Mouse (Mus musculus) C2C12 (cell line): ENCODE data around the gene Myf6. TPM values are rescaled to one million over a fixed set of nuclear protein-coding genes. Genes with fewer than 3 reads are reported as not detected.

ENCODE experiments used
- H3K27me3 ChIP-seq: one replicate; pipeline ENCODE4 v1.6.1; 2011; ENCODE audit not compliant: control insufficient read depth, insufficient read depth, insufficient read length
- H3K36me3 ChIP-seq: one replicate; pipeline ENCODE4 v1.6.1; 2011; ENCODE audit not compliant: control insufficient read depth, insufficient read depth
- H3K4me3 ChIP-seq: one replicate; pipeline ENCODE4 v1.5.1; 2011; ENCODE audit warnings: mild to moderate bottlenecking, control low read depth; ENCODE audit not compliant: poor library complexity, insufficient read depth, severe bottlenecking
- H3K79me2 ChIP-seq: one replicate; pipeline ENCODE4 v1.6.1; 2011; ENCODE audit not compliant: control insufficient read depth, insufficient read depth
- H3K79me3 ChIP-seq: one replicate; pipeline ENCODE4 v1.6.1; 2011; ENCODE audit warnings: low read depth, control low read depth
- H3ac ChIP-seq: one replicate; pipeline ENCODE3; 2011; ENCODE audit warnings: low read depth; ENCODE audit not compliant: control insufficient read depth, insufficient read length
- CEBPB ChIP-seq: IDR thresholded peaks from one replicate; pipeline ENCODE4 v1.6.1; 2011; ENCODE audit warnings: low read depth, mild to moderate bottlenecking, control low read depth, moderate library complexity
- CTCF ChIP-seq: IDR thresholded peaks from one replicate; pipeline ENCODE4 v1.5.1; 2011; ENCODE audit not compliant: control insufficient read depth, insufficient read depth, insufficient read length
- FOSL1 ChIP-seq: IDR thresholded peaks from one replicate; pipeline ENCODE4 v1.8.0; 2011; ENCODE audit warnings: mild to moderate bottlenecking, low read length; ENCODE audit not compliant: poor library complexity, insufficient read depth, severe bottlenecking
- MAX ChIP-seq: IDR thresholded peaks from one replicate; pipeline ENCODE4 v1.6.1; 2011; ENCODE audit warnings: mild to moderate bottlenecking, control low read depth
- MYOD1 ChIP-seq: IDR thresholded peaks from one replicate; pipeline ENCODE4 v1.6.1; 2011; ENCODE audit warnings: low read depth; ENCODE audit not compliant: control insufficient read depth, insufficient read length
- MYOG ChIP-seq: IDR thresholded peaks from one replicate; pipeline ENCODE4 v1.6.1; 2011; ENCODE audit not compliant: control insufficient read depth, insufficient read length; ENCODE audit errors: extremely low read depth
- USF1 ChIP-seq: IDR thresholded peaks from one replicate; pipeline ENCODE4 v1.6.1; 2011; ENCODE audit warnings: low read depth, mild to moderate bottlenecking, control low read depth, moderate library complexity
- long read RNA-seq, 2 experiments: library from polyadenylated mRNA; unstranded; transcript quantifications; one replicate each; pipeline ENCODE4 v2.0.0; 2019 to 2020
- polyA plus RNA-seq: library from polyadenylated mRNA; unstranded; fragments of >200 nt; fragmentation: generic; extraction: Trizol; gene quantifications from one replicate; pipeline ENCODE4 v1.2.1, GENCODE M21; 2012; ENCODE audit warnings: missing spikeins

The Myf6 gene
- polyA plus RNA-seq, result 0.14 TPM
- long read RNA-seq, experiment 1, result 0 reads
- long read RNA-seq, experiment 2, result 0 reads

DNA sequence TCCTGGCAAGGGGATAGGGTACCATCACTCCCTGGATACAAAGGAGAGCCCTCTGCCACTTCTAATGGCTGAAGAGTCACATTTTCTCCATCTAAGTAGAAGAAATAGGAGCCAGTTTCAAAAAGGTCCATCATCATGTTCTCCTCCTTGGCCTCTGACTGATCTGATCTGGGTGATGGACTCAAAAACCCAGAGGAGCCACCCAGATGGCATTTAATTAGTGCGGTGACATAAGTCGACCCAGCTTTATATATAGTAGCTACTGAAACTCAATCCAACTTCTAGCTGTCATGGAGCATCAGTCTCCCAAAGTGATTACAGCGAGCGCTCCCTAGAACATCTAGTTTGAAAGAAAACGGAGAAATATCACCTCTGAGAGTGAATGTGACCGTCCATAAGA lies at the start of gene Myf6:
Gene Myf6, minus strand, starts transcription at position 170 of the 400 bp plus-strand sequence.
- Histone ChIP-seq H3K79me3 (peaks cover 4% of the 10 kb centered on the region), H3ac (no peak within 1 kb of the TSS), H3K4me3 (no peak within 1 kb of the TSS), H3K36me3 (no peaks in the 10 kb centered on the region), H3K27me3 (no peaks in the 10 kb centered on the region), H3K79me2 (no peaks in the 10 kb centered on the region)
- no peak for TF ChIP-seq USF1
- TF ChIP-seq MAX, result no peak
- TF ChIP-seq MYOD1, result no peak
- TF ChIP-seq FOSL1, result no peak
- no peak for TF ChIP-seq MYOG
- TF ChIP-seq CTCF, result no peak
- no peak for TF ChIP-seq CEBPB

DNA sequence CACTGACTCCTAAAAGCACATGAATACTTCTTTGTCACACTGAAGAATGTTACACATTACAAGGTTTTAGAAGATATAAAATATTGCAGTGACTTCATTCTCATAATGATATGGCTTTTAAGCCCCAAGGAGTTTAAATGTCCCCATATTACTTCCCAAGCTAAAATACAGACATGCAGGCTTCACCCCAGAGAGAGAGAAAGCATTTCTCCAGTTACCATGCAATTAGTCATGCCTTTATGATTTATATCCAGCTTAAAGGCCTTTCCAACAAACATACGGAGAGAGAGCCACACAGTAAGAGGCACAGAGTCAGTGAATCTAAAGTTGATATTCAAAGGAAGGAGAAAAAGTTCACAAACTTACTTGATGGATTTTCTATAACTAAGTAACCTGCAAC lies 48.5 kb upstream of the Myf6 start:
- Histone ChIP-seq H3K27me3 (no peaks in the 10 kb centered on the region), H3K79me2 (no peaks in the 10 kb centered on the region), H3K4me3 (no peak overlapping the region), H3K36me3 (no peaks in the 10 kb centered on the region), H3ac (no peak overlapping the region), H3K79me3 (no peaks in the 10 kb centered on the region)
- TF ChIP-seq USF1 (no peak), MYOG (no peak), FOSL1 (no peak), MAX (no peak), MYOD1 (no peak)

DNA sequence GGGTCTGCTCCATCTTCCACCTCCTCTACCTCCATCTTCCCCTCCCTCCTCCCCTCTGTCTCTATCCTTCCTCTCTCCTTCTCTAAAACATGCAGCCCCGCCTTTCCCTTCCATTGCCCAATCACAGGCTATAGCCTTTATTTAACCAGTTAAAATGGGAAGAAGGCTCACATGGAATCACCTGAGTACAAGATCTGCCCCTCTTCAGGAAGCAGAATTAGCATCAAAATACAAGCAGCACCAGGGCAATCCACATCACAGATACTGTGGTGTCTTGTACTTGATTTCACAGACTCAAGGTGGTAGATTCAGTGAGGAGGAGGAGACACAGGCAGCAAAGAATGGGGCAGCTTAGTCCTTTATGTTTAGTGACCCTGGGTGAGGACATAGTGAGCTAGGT lies 34.2 kb upstream of the Myf6 start:
- H3K27me3 ChIP-seq, result no peaks in the 10 kb centered on the region
- no peaks in the 10 kb centered on the region for H3K79me3 ChIP-seq
- H3K4me3 ChIP-seq, result no peak overlapping the region
- H3K79me2 ChIP-seq, result no peaks in the 10 kb centered on the region
- no peak for TF ChIP-seq CTCF
- TF ChIP-seq MYOD1, result no peak
- no peak for TF ChIP-seq MAX
- H3K36me3 ChIP-seq, result no peaks in the 10 kb centered on the region
- H3ac ChIP-seq, result no peak overlapping the region

DNA sequence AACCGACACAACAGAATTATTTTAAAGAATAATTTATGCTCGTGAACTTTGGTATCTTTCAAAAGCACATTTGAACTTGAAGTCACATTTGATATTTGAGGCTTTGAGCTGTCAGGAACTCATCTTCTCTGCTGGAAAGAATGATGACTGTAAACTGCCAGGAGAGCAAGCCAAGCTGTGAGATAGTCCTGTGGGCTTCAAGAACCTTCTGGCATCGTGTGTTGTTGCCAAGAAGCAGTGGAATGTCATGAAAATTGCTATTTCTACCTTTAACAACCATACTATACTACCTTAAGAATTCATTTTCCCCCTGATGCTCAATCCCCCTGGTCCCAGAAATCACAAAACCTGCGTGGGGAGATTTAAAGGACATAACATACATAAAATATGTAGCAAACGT lies 24.7 kb upstream of the Myf6 start:
- Histone ChIP-seq H3K79me2 (no peaks in the 10 kb centered on the region), H3K27me3 (no peaks in the 10 kb centered on the region), H3K79me3 (no peaks in the 10 kb centered on the region), H3K4me3 (no peak overlapping the region), H3ac (no peak overlapping the region), H3K36me3 (no peaks in the 10 kb centered on the region)
- TF ChIP-seq CEBPB (no peak), CTCF (no peak), USF1 (no peak), MYOG (no peak), FOSL1 (no peak), MAX (no peak), MYOD1 (no peak)

DNA sequence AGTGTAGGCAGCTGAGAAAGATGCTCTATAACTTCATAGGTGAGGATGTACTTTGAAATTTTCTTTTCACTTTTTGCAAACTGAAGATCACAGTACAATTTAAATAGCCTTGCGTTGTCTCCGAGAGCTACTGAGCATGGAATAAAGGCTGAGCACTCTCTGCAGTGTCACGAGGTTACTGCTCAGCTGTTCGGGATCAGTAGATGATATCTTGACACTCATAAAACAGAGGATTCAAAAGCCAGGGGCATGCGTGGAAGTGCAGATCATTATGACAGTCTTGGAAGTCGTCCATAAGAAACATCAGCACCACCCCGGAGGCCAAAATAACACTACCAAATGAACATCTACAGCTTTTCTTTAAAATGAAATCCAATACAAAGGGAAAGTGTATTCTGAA lies 22.1 kb upstream of the Myf6 start:
- no peaks in the 10 kb centered on the region for H3K79me3 ChIP-seq
- no peaks in the 10 kb centered on the region for H3K36me3 ChIP-seq

DNA sequence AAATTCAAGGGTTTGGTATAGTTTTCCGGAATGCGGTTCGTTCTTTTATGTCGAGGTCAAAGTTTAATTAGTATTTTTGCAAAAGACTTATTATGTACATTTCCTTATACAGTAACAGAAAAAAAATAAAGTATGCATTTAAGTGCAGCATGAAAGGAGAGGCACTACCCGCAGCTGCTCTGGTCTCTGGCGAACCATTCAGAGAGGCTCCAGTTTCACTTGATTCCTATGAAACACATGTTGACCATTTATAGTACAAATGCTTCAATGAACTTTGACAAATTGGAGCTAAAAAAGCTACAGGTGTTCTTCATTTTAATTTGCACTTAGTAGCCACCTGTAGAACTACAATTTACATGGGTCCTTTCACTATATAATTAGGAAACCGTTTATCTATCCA lies 20.2 kb upstream of the Myf6 start:
- H3K4me3 ChIP-seq, result no peak overlapping the region
- TF ChIP-seq MAX, result no peak
- no peaks in the 10 kb centered on the region for H3K27me3 ChIP-seq
- no peaks in the 10 kb centered on the region for H3K36me3 ChIP-seq
- H3K79me2 ChIP-seq, result no peaks in the 10 kb centered on the region
- no peaks in the 10 kb centered on the region for H3K79me3 ChIP-seq
- no peak overlapping the region for H3ac ChIP-seq

More for the DNA sequence above, 22.1 kb upstream of the Myf6 start:
- Histone ChIP-seq H3K4me3 (no peak overlapping the region), H3K79me2 (no peaks in the 10 kb centered on the region), H3K27me3 (no peaks in the 10 kb centered on the region), H3ac (no peak overlapping the region)
- TF ChIP-seq MAX (no peak), MYOD1 (no peak), MYOG (no peak), FOSL1 (no peak), CTCF (no peak), USF1 (no peak), CEBPB (no peak)
